Mouse (Mus musculus) MEL (cell line): ENCODE measurements around the gene Pik3ip1. TPM values are rescaled to one million over a fixed set of nuclear protein-coding genes. Genes with fewer than 3 reads are reported as not detected.

Source experiments
- DNase-seq: peaks from one replicate; pipeline ENCODE4 v3.0.0; 2011; ENCODE audit warnings: low read depth, low spot score
- H3K27ac ChIP-seq: 2 replicates; pipeline ENCODE4 v1.5.1; 2012; ENCODE audit warnings: low read depth, mild to moderate bottlenecking, control low read depth, low read length, moderate library complexity; ENCODE audit not compliant: control insufficient read depth
- H3K27me3 ChIP-seq, 2 experiments: fragments of 150-350 bp in 1 of 2; sonication (generic) in 1 of 2; 2 replicates each; pipeline ENCODE4 v1.6.1; 2012; ENCODE audit warnings: low read length in 2 of 2, mild to moderate bottlenecking in 2 of 2, improper control_type of control experiment in 1 of 2, moderate library complexity in 1 of 2; ENCODE audit not compliant: insufficient read depth in 2 of 2, control insufficient read depth in 1 of 2
- H3K36me3 ChIP-seq, 2 experiments: 2 replicates each; pipeline ENCODE4 v1.6.1; 2012 to 2014; ENCODE audit warnings: low read length in 2 of 2, improper control_type of control experiment in 1 of 2, inconsistent platforms in 1 of 2, mild to moderate bottlenecking in 1 of 2; ENCODE audit not compliant: insufficient read depth in 2 of 2, control insufficient read depth in 1 of 2
- H3K4me1 ChIP-seq, 2 experiments: fragments of 150-350 bp in 1 of 2; sonication (generic) in 1 of 2; 2 replicates each; pipeline ENCODE4 v1.6.1; 2012; ENCODE audit warnings: low read length in 2 of 2, improper control_type of control experiment in 1 of 2, mild to moderate bottlenecking in 1 of 2; ENCODE audit not compliant: insufficient read depth in 2 of 2, control insufficient read depth in 1 of 2
- H3K4me3 ChIP-seq, 2 experiments: fragments of 150-350 bp in 1 of 2; sonication (generic) in 1 of 2; 2 replicates each; pipeline ENCODE4 v1.5.1; 2012; ENCODE audit warnings: low read depth in 2 of 2, low read length in 2 of 2, mild to moderate bottlenecking in 2 of 2, moderate library complexity in 2 of 2, control low read depth in 1 of 2, improper control_type of control experiment in 1 of 2; ENCODE audit not compliant: control insufficient read depth in 1 of 2, insufficient read depth in 1 of 2
- H3K79me2 ChIP-seq: 2 replicates; pipeline ENCODE4 v1.6.1; 2012; ENCODE audit warnings: mild to moderate bottlenecking, low read length, moderate library complexity; ENCODE audit not compliant: control insufficient read depth, poor library complexity, insufficient read depth
- H3K9ac ChIP-seq: 2 replicates; pipeline ENCODE4 v1.6.1; 2012; ENCODE audit warnings: low read depth, mild to moderate bottlenecking, control low read depth, low read length, moderate library complexity; ENCODE audit not compliant: control insufficient read depth, poor library complexity, severe bottlenecking
- H3K9me3 ChIP-seq: fragments of 150-350 bp; sonication (generic); replicated peaks from 2 replicates; pipeline ENCODE4 v1.6.1; 2012; ENCODE audit warnings: mild to moderate bottlenecking, low read length, improper control_type of control experiment, moderate library complexity; ENCODE audit not compliant: insufficient read depth
- BHLHE40 ChIP-seq: IDR thresholded peaks from 2 replicates; pipeline ENCODE4 v1.6.1; 2012; ENCODE audit warnings: low read depth, mild to moderate bottlenecking, inconsistent platforms, low read length, improper control_type of control experiment, borderline replicate concordance
- CHD1 ChIP-seq: IDR thresholded peaks from 2 replicates; pipeline ENCODE4 v1.6.1; 2012; ENCODE audit warnings: low read depth, mild to moderate bottlenecking, inconsistent platforms, low read length, improper control_type of control experiment
- CTCF ChIP-seq, 3 experiments: IDR thresholded peaks in 2 of 3; conservative IDR thresholded peaks in 1 of 3; 2 replicates each; pipeline ENCODE4 v1.5.1; 2011 to 2012; ENCODE audit warnings: low read length in 3 of 3, low read depth in 2 of 3, mild to moderate bottlenecking in 2 of 3, improper control_type of control experiment in 1 of 3, inconsistent platforms in 1 of 3, mixed read lengths in 1 of 3, moderate library complexity in 1 of 3; ENCODE audit not compliant: control insufficient read depth in 1 of 3, insufficient read depth in 1 of 3, poor library complexity in 1 of 3, severe bottlenecking in 1 of 3
- E2F4 ChIP-seq: IDR thresholded peaks from 2 replicates; pipeline ENCODE4 v1.6.1; 2011; ENCODE audit warnings: low read depth, low read length, improper control_type of control experiment, borderline replicate concordance
- EP300 ChIP-seq, 2 experiments: IDR thresholded peaks; 2 replicates each; pipeline ENCODE4 v1.6.1; 2011; ENCODE audit warnings: improper control_type of control experiment in 2 of 2, low read length in 2 of 2, low read depth in 1 of 2, mild to moderate bottlenecking in 1 of 2
- GATA1 ChIP-seq: IDR thresholded peaks from 2 replicates; pipeline ENCODE4 v1.6.1; 2011; ENCODE audit warnings: low read depth, low read length, improper control_type of control experiment
- JUND ChIP-seq: IDR thresholded peaks from 2 replicates; pipeline ENCODE4 v1.6.1; 2011; ENCODE audit warnings: low read depth, mild to moderate bottlenecking, improper control_type of control experiment, low read length
- MAFK ChIP-seq: IDR thresholded peaks from 2 replicates; pipeline ENCODE4 v1.6.1; 2011; ENCODE audit warnings: low read depth, mild to moderate bottlenecking, low read length, improper control_type of control experiment, borderline replicate concordance
- MAX ChIP-seq: IDR thresholded peaks from 2 replicates; pipeline ENCODE4 v1.6.1; 2011; ENCODE audit warnings: low read length, improper control_type of control experiment
- MAZ ChIP-seq: IDR thresholded peaks from 2 replicates; pipeline ENCODE4 v1.6.1; 2012; ENCODE audit warnings: low read depth, mild to moderate bottlenecking, inconsistent platforms, low read length, improper control_type of control experiment
- MYC ChIP-seq: IDR thresholded peaks from 2 replicates; pipeline ENCODE4 v1.6.1; 2011; ENCODE audit warnings: low read depth, mild to moderate bottlenecking, low read length, improper control_type of control experiment, moderate library complexity
- POLR2AphosphoS2 ChIP-seq: IDR thresholded peaks from 2 replicates; pipeline ENCODE4 v1.6.1; 2011; ENCODE audit warnings: low read length, improper control_type of control experiment
- POLR2AphosphoS5 ChIP-seq: IDR thresholded peaks from 2 replicates; pipeline ENCODE4 v1.6.1; 2012; ENCODE audit warnings: low read depth, borderline replicate concordance, mild to moderate bottlenecking, inconsistent platforms, low read length, moderate library complexity, mixed read lengths
- RAD21 ChIP-seq: IDR thresholded peaks from 2 replicates; pipeline ENCODE4 v1.6.1; 2011; ENCODE audit warnings: mild to moderate bottlenecking, low read depth, low read length, improper control_type of control experiment
- SIN3A ChIP-seq: IDR thresholded peaks from 2 replicates; pipeline ENCODE4 v1.6.1; 2012; ENCODE audit warnings: low read length, improper control_type of control experiment, inconsistent platforms
- SMC3 ChIP-seq: IDR thresholded peaks from 2 replicates; pipeline ENCODE4 v1.6.1; 2011; ENCODE audit warnings: low read depth, low read length, improper control_type of control experiment
- TAL1 ChIP-seq: IDR thresholded peaks from 2 replicates; pipeline ENCODE4 v1.6.1; 2012; ENCODE audit warnings: mild to moderate bottlenecking, inconsistent platforms, low read length, moderate library complexity, mixed read lengths
- TBP ChIP-seq: IDR thresholded peaks from 2 replicates; pipeline ENCODE4 v1.8.0; 2011; ENCODE audit warnings: low read depth, low read length, improper control_type of control experiment
- UBTF ChIP-seq: IDR thresholded peaks from 2 replicates; pipeline ENCODE4 v1.6.1; 2012; ENCODE audit warnings: low read depth, mild to moderate bottlenecking, inconsistent platforms, low read length, improper control_type of control experiment, moderate library complexity, borderline replicate concordance; ENCODE audit not compliant: insufficient read depth
- ZKSCAN1 ChIP-seq: IDR thresholded peaks from 2 replicates; pipeline ENCODE4 v1.6.1; 2012; ENCODE audit warnings: low read depth, mild to moderate bottlenecking, inconsistent platforms, low read length, improper control_type of control experiment, moderate library complexity
- ZNF384 ChIP-seq: IDR thresholded peaks from 2 replicates; pipeline ENCODE4 v1.6.1; 2012; ENCODE audit warnings: low read depth, mild to moderate bottlenecking, inconsistent platforms, low read length, improper control_type of control experiment
- polyA plus RNA-seq, 2 experiments: library from polyadenylated mRNA; stranded (reverse) in 1 of 2; unstranded in 1 of 2; fragments of >175 nt in 1 of 2; fragments of >200 nt in 1 of 2; gene quantifications; 2 replicates each; pipeline versions ENCODE4 v1.2.1 to v1.2.4; 2012; ENCODE audit warnings: low replicate concordance in 2 of 2, low read depth in 1 of 2; ENCODE audit not compliant: insufficient read length in 2 of 2, insufficient read depth in 1 of 2, missing spikeins in 1 of 2
- total RNA-seq: library from RNA; depleted of rRNA; stranded (reverse); fragments of 300-350 nt; gene quantifications from 2 replicates; pipeline ENCODE4 v1.2.3, GENCODE M21; 2012

Pik3ip1 gene
- total and polyA plus RNA-seq, 3 experiments = 1.7 to 2.7 TPM; not detected in 1

- Histone ChIP-seq H3K27ac (no peak overlapping the region), H3K36me3 (peaks cover 0 to 10% of the 10 kb centered on the region in 2 experiments; a peak in 3 of 4 replicates), H3K4me1 (peaks cover 0 to 12% of the 10 kb centered on the region in 2 experiments; a peak in 3 of 4 replicates), H3K79me2 (no peaks in the 10 kb centered on the region), H3K4me3 (no peak overlapping the region), H3K9me3 (no peaks in the 10 kb centered on the region), H3K9ac (no peak overlapping the region), H3K27me3 (no peaks in the 10 kb centered on the region)
- DNase-seq = no peak
- TF ChIP-seq EP300 (IDR thresholded peaks at IDR 0.05; ENCODE audit: low read depth in 1 of 2, low read length in 2 of 2) (no peak), BHLHE40 (no peak), TBP (no peak), CHD1 (no peak), POLR2AphosphoS5 (no peak), MAX (no peak), SIN3A (no peak), MAFK (no peak), POLR2AphosphoS2 (no peak), E2F4 (no peak), UBTF (no peak), CTCF (IDR thresholded peaks at IDR 0.05 in 2 of 3, conservative IDR thresholded peaks at IDR 0.05 in 1 of 3; ENCODE audit: control insufficient read depth in 1 of 3, insufficient read depth in 1 of 3, low read depth in 2 of 3, low read length in 3 of 3, poor library complexity in 1 of 3, severe bottlenecking in 1 of 3) (no peak), ZKSCAN1 (no peak), JUND (no peak), TAL1 (no peak), ZNF384 (no peak), SMC3 (no peak), MYC (no peak), MAZ (no peak), GATA1 (no peak)
These were observed 21.9 kb downstream of the Pik3ip1 start for GRCm38 (mm10) chr11:3352131-3352530.

- Histone ChIP-seq H3K9ac (no peak overlapping the region), H3K79me2 (no peaks in the 10 kb centered on the region), H3K36me3 (peaks cover 0 to 10% of the 10 kb centered on the region in 2 experiments; a peak in 3 of 4 replicates), H3K27ac (no peak overlapping the region), H3K27me3 (no peaks in the 10 kb centered on the region), H3K4me1 (peaks cover 0 to 12% of the 10 kb centered on the region in 2 experiments; a peak in 3 of 4 replicates), H3K4me3 (no peak overlapping the region), H3K9me3 (no peaks in the 10 kb centered on the region)
- TF ChIP-seq RAD21 (peak; percentile 38), CHD1 (no peak), SMC3 (peak; percentile 32; the same call in 1 of the 2 replicates), CTCF (IDR thresholded peaks at IDR 0.05 in 2 of 3, conservative IDR thresholded peaks at IDR 0.05 in 1 of 3; ENCODE audit: control insufficient read depth in 1 of 3, insufficient read depth in 1 of 3, low read depth in 2 of 3, low read length in 3 of 3, poor library complexity in 1 of 3, severe bottlenecking in 1 of 3) (peak; percentile 8 to 47 (median 47); a peak in 4 of 6 replicates)
- peak; percentile 23 for DNase-seq
These were observed 22.9 kb downstream of the Pik3ip1 start for GRCm38 (mm10) chr11:3352990-3353585.
